Mouse (Mus musculus): ENCODE measurements around the gene Mical3.

- TF ChIP-seq ZNF384 (IDR thresholded peaks at IDR 0.05; ENCODE audit: low read depth, low read length) (no peak), MAFK (IDR thresholded peaks at IDR 0.05; ENCODE audit: insufficient read depth, low read depth, low read length) (no peak), CHD2 (IDR thresholded peaks at IDR 0.05; ENCODE audit: low read depth, low read length) (no peak), ZC3H11A (IDR thresholded peaks at IDR 0.05; ENCODE audit: borderline replicate concordance, low read depth, low read length) (no peak), HCFC1 (IDR thresholded peaks at IDR 0.05; ENCODE audit: borderline replicate concordance, insufficient read depth, low read length) (no peak)
Observed at GRCm38 (mm10) chr6:120940446-120941083, 190.2 kb downstream of the Mical3 start.

Data from ES-E14 (cell line).